Mouse (Mus musculus) regulatory T cell (primary cell): ENCODE measurements around the gene Comt.

Experiments used
- in situ Hi-C: fragments of 300-600 bp; cut with MboI, MseI; formaldehyde crosslinking; loops from one replicate; pipeline ENCODE4 v1.15.1; 2025; ENCODE audit warnings: high pct_unique_total_duplicates

The Comt gene

DNA sequence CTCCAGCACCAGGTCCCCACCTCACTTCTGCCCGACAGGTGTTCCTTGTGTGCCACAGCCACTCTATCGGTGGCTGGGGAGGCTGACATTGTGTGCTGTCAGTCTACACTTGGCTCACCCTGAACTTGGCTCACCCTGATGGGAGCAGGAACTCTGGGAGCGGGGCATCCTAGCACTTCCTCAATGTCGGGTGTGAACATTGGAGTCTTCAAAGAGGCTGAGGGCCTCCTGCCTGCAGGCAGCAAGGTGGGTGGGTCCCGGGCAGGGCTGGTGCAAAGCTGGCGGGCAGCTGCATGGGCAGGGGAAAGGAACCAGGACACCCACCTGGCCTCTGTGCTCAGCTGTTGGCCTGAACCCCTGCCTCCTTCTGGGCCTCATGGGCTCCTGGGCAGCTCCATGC is 9.5 kb upstream of the Comt start:
- in situ Hi-C loops, result no loop called here

DNA sequence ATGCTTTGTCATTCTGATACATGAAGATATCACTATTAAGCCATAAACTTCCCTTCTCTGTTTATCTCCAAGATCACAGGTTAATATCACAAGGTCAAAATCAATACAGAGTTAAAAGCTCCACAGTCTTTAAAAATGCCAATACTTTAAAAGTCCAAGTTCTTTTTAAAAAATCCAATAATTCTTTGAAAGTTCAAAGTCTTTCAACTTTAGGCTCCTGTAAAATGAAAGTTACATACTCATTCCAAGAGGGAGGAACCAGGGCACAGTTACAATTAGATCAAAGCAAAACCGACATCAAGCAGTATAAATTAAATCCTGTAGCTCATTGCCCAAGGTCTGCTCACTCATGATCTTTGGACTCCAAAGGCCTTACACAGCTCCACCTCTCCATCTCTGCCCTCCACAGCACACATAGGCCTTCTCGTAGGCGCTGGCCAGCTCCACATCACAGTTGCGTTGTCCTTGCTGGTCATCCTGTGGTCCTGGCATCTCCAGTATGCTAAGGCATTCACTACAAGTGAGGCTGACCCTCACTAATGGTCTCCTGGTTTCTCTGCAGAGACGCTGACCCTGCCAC is 6.8 kb upstream of the Comt start:
- in situ Hi-C loops, result no loop called here

DNA sequence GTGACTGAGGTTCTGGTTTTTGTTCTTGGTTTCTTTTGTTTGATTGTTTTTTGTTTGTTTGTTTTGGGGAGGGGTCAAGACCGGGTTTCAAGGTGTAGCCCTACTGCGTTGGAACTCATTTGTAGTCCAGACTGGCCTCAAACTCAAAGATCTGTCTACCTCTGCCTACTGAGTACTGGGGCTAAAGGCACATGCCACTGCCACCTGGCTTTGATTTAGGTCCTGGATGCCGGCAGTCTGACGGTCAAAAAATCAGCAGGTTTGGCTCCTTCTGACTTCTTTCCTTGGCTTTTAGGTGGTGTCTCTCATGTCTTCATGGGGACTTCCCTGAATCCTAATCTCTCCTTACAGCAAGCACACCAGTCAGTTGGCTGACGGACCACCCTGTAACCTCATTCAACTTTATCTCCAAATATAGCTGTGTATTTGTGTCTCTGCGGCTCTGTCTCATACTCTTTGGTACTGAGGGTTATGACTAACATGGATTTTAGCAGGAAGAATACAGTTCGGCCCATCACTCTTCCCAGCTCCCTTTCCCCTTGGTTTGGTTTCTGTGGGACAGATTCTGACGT is 4.1 kb upstream of the Comt start:
- in situ Hi-C loops, result no loop called here

DNA sequence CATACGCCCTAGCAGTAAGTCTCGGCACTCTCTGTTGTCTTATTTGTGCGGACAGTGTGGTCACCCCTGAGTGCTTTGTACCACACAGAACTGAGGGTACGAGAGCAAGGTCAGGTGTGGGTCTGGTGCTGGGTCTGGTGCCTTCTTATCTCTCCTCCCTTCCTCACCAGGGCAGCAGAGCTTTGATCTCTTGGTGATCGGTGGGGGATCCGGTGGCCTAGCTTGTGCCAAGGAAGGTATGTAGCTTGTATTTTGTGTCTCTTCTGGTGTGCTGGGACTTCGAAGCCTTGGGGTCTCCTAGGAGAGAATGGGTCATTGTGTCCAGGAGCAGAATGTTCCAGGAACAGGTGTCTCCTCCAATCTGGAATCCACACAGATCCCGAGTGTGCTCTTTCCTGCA is 3.0 kb upstream of the Comt start:
- in situ Hi-C loops, result no loop called here

DNA sequence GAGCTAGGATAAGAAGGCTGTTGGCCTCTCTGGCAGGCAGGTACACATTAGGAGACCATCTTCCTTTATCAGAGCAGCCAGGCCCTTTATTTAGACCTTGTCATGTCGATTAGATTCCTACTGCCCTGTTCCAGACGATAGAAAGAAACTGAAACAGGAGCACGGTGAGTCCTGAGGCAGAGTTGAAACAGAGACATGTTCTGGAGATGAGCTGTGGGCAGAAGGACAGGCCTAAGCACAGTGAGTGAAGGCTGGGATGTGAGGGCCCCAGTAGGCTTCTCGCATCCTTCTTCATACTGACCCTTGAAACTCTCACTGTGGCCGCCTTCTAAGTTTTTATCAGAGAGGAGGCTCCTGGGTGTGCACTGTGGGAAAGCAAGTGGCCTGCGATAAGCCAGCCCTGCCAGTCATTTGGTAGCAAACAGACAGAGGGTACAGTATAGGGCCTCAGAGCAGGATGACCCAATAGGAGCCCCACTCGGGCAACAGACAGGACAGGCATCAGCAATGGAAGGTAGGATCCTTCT is 1.9 kb upstream of the Comt start:
- in situ Hi-C loops, result no loop called here

DNA sequence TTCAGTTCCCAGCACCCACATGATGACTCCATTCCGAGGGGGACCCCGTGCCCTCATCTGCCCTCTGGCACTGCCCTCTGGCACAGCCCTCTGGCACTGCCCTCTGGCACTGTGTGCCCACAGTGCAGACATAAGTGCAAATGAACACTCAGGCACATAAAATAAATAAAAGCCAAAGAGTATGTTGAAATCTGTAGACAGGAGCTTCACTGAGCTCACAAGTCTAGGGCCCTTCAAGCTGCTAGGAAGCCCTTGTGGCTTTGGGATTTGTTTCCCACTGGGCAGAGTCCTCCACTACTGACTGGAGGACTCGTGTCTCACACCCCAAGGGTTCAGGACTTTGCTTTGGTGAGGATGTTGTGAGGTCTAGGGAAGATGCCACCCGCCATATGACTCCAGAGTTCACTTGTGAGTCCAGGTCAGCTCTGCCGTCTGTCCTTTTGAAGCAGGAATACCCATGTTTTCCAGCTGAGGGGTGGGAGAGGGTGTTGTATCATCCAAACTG is 1.4 kb upstream of the Comt start:
- in situ Hi-C loops, result no loop called here

DNA sequence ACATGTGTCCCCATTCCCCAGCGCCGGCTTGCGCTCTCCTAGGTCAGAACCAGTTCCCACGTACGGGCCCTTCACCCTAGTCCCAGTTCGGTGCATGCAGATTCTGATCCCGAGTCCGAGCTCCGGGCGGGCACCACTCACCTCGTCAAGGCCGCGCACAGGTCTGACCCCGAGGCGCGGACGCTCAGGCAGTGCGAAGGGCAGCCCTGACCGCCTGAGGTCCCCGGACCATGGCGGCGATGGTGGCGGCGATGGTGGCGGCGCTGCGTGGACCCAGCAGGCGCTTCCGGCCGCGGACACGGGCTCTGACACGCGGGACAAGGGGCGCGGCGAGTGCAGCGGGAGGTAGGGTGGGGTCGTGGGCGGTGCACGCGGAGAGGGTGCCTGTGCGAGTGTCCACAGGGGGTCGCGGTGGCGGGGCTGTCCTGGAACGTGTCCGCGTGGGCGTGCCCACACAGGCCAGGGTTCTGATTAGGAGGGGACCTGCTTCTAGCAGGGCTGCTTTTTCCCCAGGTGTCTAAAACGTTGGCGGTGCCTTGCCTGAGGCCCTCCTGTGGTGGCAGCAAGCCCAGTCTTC is 349 bp downstream of the Comt start, which contains the start of gene Txnrd2:
Gene Txnrd2, plus strand, starts transcription at position 170 of the 577 bp plus-strand sequence.
- in situ Hi-C loops, result no loop called here

DNA sequence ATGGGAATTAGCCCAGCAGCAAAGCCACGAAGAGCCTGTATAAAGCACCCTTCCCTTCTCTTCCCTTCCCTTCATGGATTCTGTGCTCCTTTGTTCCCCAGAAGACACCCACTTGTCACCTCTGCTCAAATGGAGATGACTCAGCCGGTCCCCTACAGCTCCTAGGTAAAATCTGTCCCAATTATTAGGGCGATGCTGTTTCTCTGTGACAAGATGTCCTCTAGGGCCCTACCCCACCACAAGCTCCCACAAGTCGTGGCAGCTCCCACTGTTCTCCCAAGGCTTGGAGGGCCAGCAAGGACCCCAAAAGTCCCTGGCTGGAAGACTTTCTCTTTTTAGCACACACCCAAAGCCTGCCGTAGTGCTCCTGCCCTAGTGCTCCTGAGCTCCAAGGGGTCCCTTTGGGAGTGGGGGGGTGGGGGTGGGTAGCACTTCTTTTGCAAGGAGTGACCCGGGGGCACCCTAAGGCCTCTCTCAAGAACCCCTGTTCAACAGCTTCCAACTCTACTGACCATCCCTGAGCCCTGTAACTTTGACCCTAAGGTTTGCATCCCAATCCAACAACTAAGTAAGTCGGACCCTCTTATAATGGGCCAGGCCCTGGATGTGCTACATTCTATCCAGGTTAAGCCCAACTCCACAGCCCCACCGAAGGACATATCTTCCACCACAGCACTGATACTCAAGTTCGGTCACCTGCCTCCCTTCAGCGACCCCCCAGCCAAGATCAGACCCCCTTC is 1.0 kb downstream of the Comt start:
- in situ Hi-C loops, result no loop called here

DNA sequence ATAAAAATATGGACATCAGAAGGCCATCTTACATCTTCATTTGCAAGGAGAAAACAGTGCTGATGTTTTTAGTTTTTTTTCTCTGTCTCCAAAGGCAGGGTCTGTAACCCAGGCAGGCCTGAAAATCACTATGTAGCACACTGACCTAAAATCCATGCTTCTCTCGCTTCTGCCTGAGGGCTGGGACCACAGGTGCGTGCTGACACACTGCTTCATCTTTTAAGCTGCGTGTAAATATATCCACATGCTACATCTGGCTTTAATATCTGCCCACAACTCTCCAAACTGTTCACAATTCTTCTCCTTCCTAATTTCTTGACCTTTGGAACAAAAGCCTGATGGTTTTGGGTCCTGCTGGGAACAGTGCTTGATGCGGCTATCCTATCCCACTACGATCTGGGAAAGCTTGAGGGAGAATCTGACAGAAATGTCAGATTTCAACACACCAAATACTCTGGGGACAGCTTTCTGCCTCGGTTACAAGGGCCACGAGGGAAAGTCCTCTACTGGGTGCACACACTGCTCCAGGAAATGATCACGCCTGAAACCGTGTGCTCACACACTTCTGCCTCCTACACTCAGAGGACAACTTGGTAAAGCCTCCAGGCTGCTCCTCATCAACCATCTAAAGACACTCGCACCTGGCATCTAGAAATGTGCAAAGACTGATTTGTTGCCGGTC is 2.1 kb downstream of the Comt start:
- in situ Hi-C loops, result no loop called here

DNA sequence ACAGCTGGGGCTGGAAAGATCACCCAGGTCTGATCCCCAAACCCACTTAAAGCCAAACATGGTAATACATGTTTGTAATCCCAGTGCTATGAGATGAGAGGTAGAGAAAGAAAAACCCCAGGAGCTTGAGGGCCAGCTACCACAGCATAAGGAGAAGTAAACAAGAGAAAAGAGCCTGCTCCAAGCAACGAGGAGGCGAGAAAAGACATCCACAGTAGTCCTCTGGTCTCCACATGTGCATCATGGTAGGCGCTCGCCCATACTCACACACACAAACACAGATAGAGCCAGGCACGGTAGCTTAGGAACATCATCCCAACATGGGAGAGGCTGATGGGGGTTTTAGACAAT is 2.8 kb downstream of the Comt start:
- in situ Hi-C loops, result no loop called here

DNA sequence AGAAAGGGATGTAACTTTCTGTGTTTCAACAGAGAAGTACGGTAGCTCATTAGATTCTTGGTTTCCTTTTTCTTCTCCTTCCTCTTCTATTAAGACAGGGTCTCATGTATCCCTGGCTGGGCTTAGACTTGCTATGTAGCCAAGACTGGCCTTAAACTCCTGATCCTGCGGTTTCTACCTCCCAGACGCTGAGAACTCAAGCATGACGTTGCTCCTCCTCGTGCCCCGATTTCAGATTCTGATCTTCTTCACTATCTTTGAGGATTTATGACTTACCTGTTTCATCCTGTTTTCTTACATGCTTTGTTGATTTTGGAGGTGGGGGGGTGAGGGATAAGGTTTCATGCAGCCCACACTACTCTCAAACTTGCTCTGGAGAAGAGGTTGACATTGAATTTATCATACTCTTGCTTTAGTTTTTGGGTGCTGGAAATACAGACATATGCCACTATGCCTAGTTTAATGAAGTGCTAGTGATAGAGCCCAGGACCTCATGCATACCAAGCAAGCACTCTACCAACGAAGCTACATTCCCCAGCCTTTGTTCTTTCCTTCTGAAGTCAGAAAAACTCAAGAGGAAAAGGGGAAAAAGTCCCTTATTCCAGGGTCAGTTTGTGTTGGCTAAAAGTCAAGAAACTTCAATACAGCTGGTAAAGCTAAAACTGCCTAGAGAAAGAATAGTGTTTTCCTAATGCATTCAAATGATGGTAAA is 3.3 kb downstream of the Comt start:
- in situ Hi-C loops, result no loop called here

DNA sequence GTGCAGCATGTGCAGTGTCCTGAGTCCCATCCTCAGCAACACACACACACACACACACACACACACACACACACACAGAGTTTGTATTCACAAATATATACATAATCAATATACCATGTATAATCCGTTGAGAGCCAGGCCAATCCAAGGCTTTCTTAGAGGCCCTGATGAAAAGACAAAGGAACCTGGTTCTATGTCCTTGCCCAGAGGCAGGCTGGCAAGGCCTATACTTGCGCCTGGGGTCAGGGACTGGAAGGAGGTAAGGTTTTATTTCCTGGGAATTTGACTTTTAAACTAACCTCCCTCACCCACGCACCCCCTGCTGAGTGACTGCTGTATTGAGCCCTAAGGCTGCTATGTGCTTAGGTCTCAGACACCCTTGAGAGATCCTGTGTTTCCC is 6.1 kb downstream of the Comt start:
- in situ Hi-C loops, result no loop called here

DNA sequence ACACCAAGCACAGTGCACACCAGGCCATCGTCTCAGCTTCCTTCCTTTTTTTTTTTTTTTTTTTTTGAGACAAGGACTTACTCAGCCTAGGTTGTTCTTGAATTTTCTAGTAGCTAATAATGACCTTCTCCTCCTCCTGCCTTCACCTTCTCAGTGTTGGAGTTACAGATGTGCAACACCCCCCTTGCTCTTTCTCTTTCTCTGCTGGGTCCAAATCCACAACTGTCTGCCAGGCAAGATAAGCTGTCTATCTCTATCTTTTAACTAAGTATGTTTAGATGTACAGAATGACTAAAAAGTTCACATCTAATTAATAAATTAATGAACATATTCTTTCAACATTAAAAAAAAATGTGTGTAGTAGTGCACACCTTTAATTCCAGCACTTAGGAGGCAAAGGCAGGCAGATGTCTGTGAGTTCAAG is 7.0 kb downstream of the Comt start:
- in situ Hi-C loops, result loop anchor here (5.0 kb wide), 1 partner anchor 48 kb away; no protein-coding TSS in a partner anchor

DNA sequence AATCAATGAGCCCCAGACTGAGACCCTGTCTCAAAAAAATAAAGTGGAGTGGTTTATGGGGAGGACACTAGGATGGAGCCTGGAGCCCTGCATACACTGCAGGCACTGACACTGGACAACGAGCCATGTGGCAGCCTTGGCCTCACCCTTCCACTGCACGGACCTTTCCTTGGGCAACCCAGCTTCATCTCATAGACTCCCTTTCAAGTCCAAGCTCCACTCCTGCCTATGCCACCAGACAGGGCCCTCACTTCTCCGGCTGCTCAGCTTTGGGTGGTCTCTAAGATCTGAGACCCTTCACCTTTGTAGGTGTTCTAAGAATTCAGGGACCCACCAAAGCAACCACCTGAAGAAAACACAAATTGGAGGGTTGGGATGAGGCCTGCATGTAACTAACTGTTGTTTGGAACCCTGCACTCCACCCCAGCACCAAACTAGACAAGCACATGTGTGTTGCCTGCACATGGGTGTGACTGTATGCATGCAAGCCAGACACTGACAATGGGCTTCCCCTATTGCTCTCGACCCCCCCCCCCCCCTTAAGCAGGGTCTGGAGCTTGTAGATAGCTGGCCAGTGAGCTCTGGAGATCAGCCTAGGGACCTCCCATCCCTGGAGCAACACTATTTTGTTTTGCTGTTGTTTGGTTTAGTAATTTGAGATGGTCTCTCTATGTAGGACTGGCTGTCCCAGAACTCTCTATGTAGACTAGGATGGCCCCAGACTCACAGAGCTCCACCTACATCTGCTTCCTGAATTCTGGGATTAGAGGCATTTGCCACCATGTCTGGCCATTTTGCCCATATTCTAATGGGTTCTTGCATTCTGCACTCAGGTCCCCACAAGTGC is 7.7 kb downstream of the Comt start:
- in situ Hi-C loops, result loop anchor here (5.0 kb wide), 1 partner anchor 48 kb away; no protein-coding TSS in a partner anchor

DNA sequence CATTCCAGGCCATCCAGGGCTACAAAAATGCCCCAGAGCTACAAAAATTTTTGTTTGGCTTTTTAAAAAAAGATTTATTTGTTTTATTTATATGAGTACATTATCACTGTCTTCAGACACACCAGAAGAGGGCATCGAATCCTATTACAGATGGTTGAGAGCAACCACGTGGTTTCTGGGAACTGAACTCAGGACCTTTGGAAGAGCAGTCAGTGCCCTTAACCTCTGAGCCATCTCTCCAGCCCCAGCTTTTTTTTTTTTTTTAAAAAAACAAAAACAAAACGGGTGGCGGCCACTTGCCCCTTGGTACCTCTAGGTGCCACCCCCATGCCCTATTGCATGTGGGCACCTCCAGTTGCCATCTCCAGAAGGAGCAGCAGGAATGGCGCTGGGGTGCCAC is 9.2 kb downstream of the Comt start:
- in situ Hi-C loops, result loop anchor here (5.0 kb wide), 1 partner anchor 50 kb away; no protein-coding TSS in a partner anchor

DNA sequence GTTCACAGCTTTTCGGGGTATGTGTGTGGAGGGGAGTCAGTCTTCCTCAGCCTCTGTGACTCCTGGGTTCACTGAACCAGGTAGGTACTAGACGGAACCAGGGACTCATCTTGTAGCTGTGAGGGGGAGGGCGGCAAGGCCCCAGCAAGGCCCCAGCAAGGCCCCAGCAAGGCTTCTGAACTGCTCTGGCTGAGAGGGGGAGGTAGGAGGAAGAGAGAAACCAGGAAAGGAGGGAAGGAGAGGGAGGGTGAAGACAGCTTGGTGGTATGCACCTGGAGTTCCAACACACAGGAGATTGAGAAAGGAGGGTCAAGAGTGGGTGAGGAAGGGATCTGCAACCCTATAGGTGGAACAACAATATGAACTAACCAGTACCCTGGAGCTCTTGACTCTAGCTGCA is 9.8 kb downstream of the Comt start:
- in situ Hi-C loops, result loop anchor here (5.0 kb wide), 1 partner anchor 50 kb away; no protein-coding TSS in a partner anchor

DNA sequence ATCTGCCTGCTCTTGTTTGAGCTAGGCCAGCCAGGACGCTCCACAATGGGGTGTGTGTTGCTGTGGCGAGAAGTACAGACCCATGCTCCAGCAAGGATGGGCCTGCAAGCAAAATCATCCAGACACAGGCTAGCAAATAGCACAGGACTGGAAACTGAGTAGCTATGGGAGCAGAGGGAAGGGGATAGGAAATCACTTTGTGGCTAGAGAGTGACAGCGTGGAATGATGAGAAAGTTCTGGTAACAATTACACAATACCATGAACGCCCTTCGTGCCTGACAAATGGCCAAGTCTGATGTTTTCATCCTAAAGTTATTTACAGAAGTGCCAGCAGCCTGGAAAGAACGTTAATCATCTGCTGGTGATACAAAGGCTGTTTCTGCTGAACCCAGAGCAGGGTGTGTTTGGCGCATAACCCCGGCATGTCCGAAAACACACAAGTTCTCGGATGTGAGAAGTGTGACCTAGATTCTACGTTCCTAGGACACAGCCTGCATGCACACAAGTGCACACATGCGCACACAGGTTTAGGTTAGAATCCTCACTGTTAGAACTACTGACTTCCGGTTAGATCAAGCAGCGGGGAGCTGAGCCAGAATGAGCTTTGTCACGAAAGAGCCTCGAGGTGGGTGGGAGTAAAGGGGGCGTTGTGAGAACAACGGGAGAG is 10.4 kb downstream of the Comt start:
- in situ Hi-C loops, result loop anchor here (5.0 kb wide), 1 partner anchor 51 kb away; no protein-coding TSS in a partner anchor

DNA sequence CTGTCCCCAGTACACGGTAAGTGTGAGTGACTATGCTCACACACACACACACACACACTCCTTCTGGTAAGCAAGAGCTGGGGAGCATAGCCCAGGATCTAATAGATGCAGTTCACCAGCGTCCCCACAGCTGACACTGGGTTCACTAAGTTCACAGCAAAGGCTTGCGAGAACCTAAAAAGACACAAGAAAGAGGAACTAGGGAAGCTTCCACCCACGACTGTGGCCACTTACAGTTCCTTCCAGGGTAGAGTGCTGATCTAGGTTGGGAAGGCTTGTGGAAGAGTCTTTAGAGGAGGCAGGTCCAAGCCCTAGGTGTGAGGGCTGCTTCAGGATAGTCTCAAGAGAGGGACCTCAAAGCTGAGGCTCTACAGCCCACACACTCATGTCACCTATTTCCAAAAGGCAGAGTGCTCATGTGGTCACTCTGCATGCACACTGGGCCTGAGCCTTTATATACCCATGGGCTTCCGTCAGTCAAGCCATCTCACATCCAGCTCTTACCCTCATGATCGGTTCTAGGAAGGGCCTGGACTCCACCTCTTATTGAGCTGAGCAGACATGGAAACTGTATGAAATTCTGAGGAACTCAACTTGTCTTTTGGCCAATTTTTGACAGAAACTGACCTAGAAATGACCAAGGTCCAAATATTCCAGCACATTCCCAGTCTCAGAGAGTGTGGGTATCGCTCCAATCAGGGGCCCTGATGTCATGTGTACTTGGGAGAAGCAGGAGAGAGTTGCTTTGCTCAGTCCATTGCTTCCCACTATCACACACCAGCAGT is 13.4 kb downstream of the Comt start:
- in situ Hi-C loops, result no loop called here
